Mouse (Mus musculus): ENCODE measurements around the gene Atxn1.

DNA sequence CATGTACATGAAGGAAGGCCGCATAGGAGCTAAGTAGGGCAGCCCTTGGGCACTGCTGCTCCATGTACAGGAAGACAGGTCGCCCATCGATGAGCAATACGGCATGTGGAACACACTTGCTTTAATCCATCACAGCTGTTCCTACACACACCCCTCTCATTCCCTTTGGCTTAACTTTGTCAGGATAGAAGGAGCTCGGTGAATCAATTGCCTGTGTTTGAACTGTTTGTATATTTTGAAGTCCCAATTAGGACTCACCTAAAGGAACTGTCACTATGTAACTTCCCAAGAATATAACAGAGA is 84.3 kb downstream of the Atxn1 start:
- no peak for TF ChIP-seq CTCF (IDR thresholded peaks at IDR 0.05; ENCODE audit: extremely low read depth, insufficient read length, insufficient replicate concordance, low read depth, low read length)
- TF ChIP-seq POLR2A (IDR thresholded peaks at IDR 0.05; ENCODE audit: low read depth, low read length) = no peak
